Comparison of ENCODE assay signal across 8 mouse cellular contexts in genomic region chr11:39588641-39589385, GRCm38 (mm10).
DNase-seq lines count a peak whose midpoint lies in the region; ATAC-seq and TF ChIP-seq lines count a peak whose summit lies in the region.

No protein-coding gene starts in this region.

- no peaks in the 10 kb centered on the region for H3K36me3 ChIP-seq in heart, embryonic 12.5 days
- H3K36me3 ChIP-seq in kidney, postnatal 0 days (ENCODE audit: insufficient read depth, low read length): no peaks in the 10 kb centered on the region
- H3K36me3 ChIP-seq in limb, embryonic 15.5 days: no peaks in the 10 kb centered on the region
- no peaks in the 10 kb centered on the region for H3K36me3 ChIP-seq in neural tube, embryonic 15.5 days

- 19% methylated on average over 15 of the region's 15 CpGs for WGBS in heart, embryonic 12.5 days
- 13% methylated on average over 15 of the region's 15 CpGs for WGBS in kidney, postnatal 0 days
- 17% methylated on average over 15 of the region's 15 CpGs for WGBS in limb, embryonic 15.5 days
- WGBS in neural tube, embryonic 15.5 days: 8% methylated on average over 15 of the region's 15 CpGs

- ATAC-seq in heart, embryonic 12.5 days (ENCODE audit: insufficient number of reproducible peaks, low FRiP score): no peak
- 0 out of 2 replicates have a peak, but pooled peaks have one; percentile 29 for ATAC-seq in kidney, postnatal 0 days (replicated peaks; ENCODE audit: low FRiP score, low read depth)
- no peak for ATAC-seq in limb, embryonic 15.5 days (ENCODE audit: insufficient number of reproducible peaks, low FRiP score, low TSS enrichment, low read depth)
- peak; percentile 86 for ATAC-seq in neural tube, embryonic 15.5 days (ENCODE audit: low FRiP score)

- no peaks in the 10 kb centered on the region for H3K4me1 ChIP-seq in heart, embryonic 12.5 days (replicated peaks)
- no peaks in the 10 kb centered on the region for H3K4me1 ChIP-seq in kidney, postnatal 0 days (replicated peaks; ENCODE audit: insufficient read depth, low read length)
- H3K4me1 ChIP-seq in limb, embryonic 15.5 days: no peaks in the 10 kb centered on the region
- peaks cover 7% of the 10 kb centered on the region; the same call in 1 of the 2 replicates for H3K4me1 ChIP-seq in neural tube, embryonic 15.5 days

- no peaks in the 10 kb centered on the region for H3K9me3 ChIP-seq in heart, embryonic 12.5 days (replicated peaks)
- H3K9me3 ChIP-seq in kidney, postnatal 0 days (replicated peaks; ENCODE audit: low read length): no peaks in the 10 kb centered on the region
- H3K9me3 ChIP-seq in limb, embryonic 15.5 days: no peaks in the 10 kb centered on the region
- H3K9me3 ChIP-seq in neural tube, embryonic 15.5 days (replicated peaks): no peaks in the 10 kb centered on the region

- no peaks in the 10 kb centered on the region for H3K27me3 ChIP-seq in heart, embryonic 12.5 days (replicated peaks)
- no peaks in the 10 kb centered on the region for H3K27me3 ChIP-seq in kidney, postnatal 0 days (ENCODE audit: insufficient read depth, low read length)
- H3K27me3 ChIP-seq in limb, embryonic 15.5 days: no peaks in the 10 kb centered on the region
- no peaks in the 10 kb centered on the region for H3K27me3 ChIP-seq in neural tube, embryonic 15.5 days (replicated peaks)

- no peak overlapping the region for H3K27ac ChIP-seq in heart, embryonic 12.5 days (ENCODE audit: poor library complexity, severe bottlenecking)
- no peak overlapping the region for H3K27ac ChIP-seq in kidney, postnatal 0 days
- no peak overlapping the region for H3K27ac ChIP-seq in limb, embryonic 15.5 days
- H3K27ac ChIP-seq in neural tube, embryonic 15.5 days (replicated peaks): no peak overlapping the region

- peak overlapping the region; percentile 43 for H3K4me2 ChIP-seq in heart, embryonic 12.5 days
- H3K4me2 ChIP-seq in kidney, postnatal 0 days (ENCODE audit: low read length): peak overlapping the region; percentile 41; the same call in 1 of the 2 replicates
- H3K4me2 ChIP-seq in limb, embryonic 15.5 days: peak overlapping the region; percentile 27; the same call in 1 of the 2 replicates
- H3K4me2 ChIP-seq in neural tube, embryonic 15.5 days: peak overlapping the region; percentile 52

- DNase-seq in thymus, postnatal 0 days (ENCODE audit: low spot score): peak; percentile 1
- DNase-seq in thymus, adult 18-20 months: no peak
- DNase-seq in embryo, embryonic 10 days (ENCODE audit: low spot score): peak; percentile 85
- peak; percentile 93 for DNase-seq in kidney, postnatal 0 days (ENCODE audit: low spot score)
- no peak for DNase-seq in T-cell, adult 2 months (ENCODE audit: low spot score)

- no peak overlapping the region for H3K9ac ChIP-seq in heart, embryonic 12.5 days
- H3K9ac ChIP-seq in kidney, postnatal 0 days (ENCODE audit: low read depth, low read length): no peak overlapping the region
- no peak overlapping the region for H3K9ac ChIP-seq in limb, embryonic 15.5 days
- H3K9ac ChIP-seq in neural tube, embryonic 15.5 days (replicated peaks): 0 out of 2 replicates have a peak overlapping the region, but pooled peaks have one; percentile 18

- H3K4me3 ChIP-seq in heart, embryonic 12.5 days: peak overlapping the region; percentile 27
- 0 out of 2 replicates have a peak overlapping the region, but pooled peaks have one; percentile 3 for H3K4me3 ChIP-seq in kidney, postnatal 0 days (replicated peaks; ENCODE audit: low read depth, low read length)
- H3K4me3 ChIP-seq in limb, embryonic 15.5 days: peak overlapping the region; percentile 22; the same call in 1 of the 2 replicates
- peak overlapping the region; percentile 18 for H3K4me3 ChIP-seq in neural tube, embryonic 15.5 days (replicated peaks)

- peak; percentile 89 for TF ChIP-seq CTCF in kidney, postnatal 0 days (IDR thresholded peaks at IDR 0.05; ENCODE audit: low read depth)

Comparison
In these comparisons a context has a peak if more than half of its experiments do, and no peak if none do; other contexts are left out.
1. DNase-seq: peak in thymus, postnatal 0 days (single experiment), embryo, embryonic 10 days (single experiment) and kidney, postnatal 0 days (single experiment); none in thymus, adult 18-20 months (0 of 2) and T-cell, adult 2 months (single experiment).
2. ATAC-seq: peak in kidney, postnatal 0 days (single experiment) and neural tube, embryonic 15.5 days (single experiment); none in heart, embryonic 12.5 days (single experiment) and limb, embryonic 15.5 days (single experiment).
3. Peak in every context shown above with its lines, with median percentiles within 50 percentile points of each other: H3K4me2 ChIP-seq and H3K4me3 ChIP-seq.